Mouse (Mus musculus): ENCODE results near the gene Pink1.
A peak's percentile ranks its signal among the peaks of the same experiment; 100 is the strongest.

Gene Pink1

GRCm38 (mm10) chr4:138326077-138326695 lies at the start of gene Pink1:
Pink1 (minus strand) TSS chr4:138326307.
- DNase-seq (ENCODE audit: low read depth), result peak; percentile 86

GRCm38 (mm10) chr4:138375117-138375516 lies 49.0 kb upstream of the Pink1 start:
- no peak for DNase-seq (ENCODE audit: low read depth)

- no peak for DNase-seq (ENCODE audit: low read depth)
These were observed 44.9 kb upstream of the Pink1 start for GRCm38 (mm10) chr4:138370996-138371516.

GRCm38 (mm10) chr4:138368498-138369260 lies 42.6 kb upstream of the Pink1 start:
- no peak for DNase-seq (ENCODE audit: low read depth)

- DNase-seq (ENCODE audit: low read depth), result peak; percentile 88
These were observed 41.8 kb upstream of the Pink1 start, which contains the start of gene Cda for GRCm38 (mm10) chr4:138367641-138368497. Cda (minus strand) TSS chr4:138367992.

- DNase-seq (ENCODE audit: low read depth), result no peak
These were observed 40.5 kb upstream of the Pink1 start for GRCm38 (mm10) chr4:138366561-138366960.

- no peak for DNase-seq (ENCODE audit: low read depth)
These were observed 37.4 kb upstream of the Pink1 start for GRCm38 (mm10) chr4:138363511-138363910.

- DNase-seq (ENCODE audit: low read depth), result no peak
These were observed 36.8 kb upstream of the Pink1 start for GRCm38 (mm10) chr4:138362883-138363282.

- DNase-seq (ENCODE audit: low read depth), result no peak
These were observed 35.3 kb upstream of the Pink1 start for GRCm38 (mm10) chr4:138361370-138361821.

GRCm38 (mm10) chr4:138358176-138358575 lies 32.1 kb upstream of the Pink1 start:
- no peak for DNase-seq (ENCODE audit: low read depth)

GRCm38 (mm10) chr4:138356551-138356950 lies 30.4 kb upstream of the Pink1 start:
- DNase-seq (ENCODE audit: low read depth), result peak; percentile 51

GRCm38 (mm10) chr4:138356141-138356540 lies 30.0 kb upstream of the Pink1 start:
- DNase-seq (ENCODE audit: low read depth), result peak; percentile 40

GRCm38 (mm10) chr4:138355496-138355895 lies 29.4 kb upstream of the Pink1 start:
- DNase-seq (ENCODE audit: low read depth), result no peak

GRCm38 (mm10) chr4:138353438-138354171 lies 27.5 kb upstream of the Pink1 start:
- DNase-seq (ENCODE audit: low read depth), result no peak

- DNase-seq (ENCODE audit: low read depth), result no peak
These were observed 26.6 kb upstream of the Pink1 start for GRCm38 (mm10) chr4:138352692-138353091.

- DNase-seq (ENCODE audit: low read depth), result no peak
These were observed 25.7 kb upstream of the Pink1 start for GRCm38 (mm10) chr4:138351821-138352220.

- no peak for DNase-seq (ENCODE audit: low read depth)
These were observed 22.6 kb upstream of the Pink1 start for GRCm38 (mm10) chr4:138348716-138349115.

GRCm38 (mm10) chr4:138347280-138347679 lies 21.2 kb upstream of the Pink1 start:
- no peak for DNase-seq (ENCODE audit: low read depth)

GRCm38 (mm10) chr4:138344891-138345545 lies 18.9 kb upstream of the Pink1 start:
- DNase-seq (ENCODE audit: low read depth), result peak; percentile 87

- DNase-seq (ENCODE audit: low read depth), result no peak
These were observed 17.3 kb upstream of the Pink1 start for GRCm38 (mm10) chr4:138343341-138343837.

- peak; percentile 56 for DNase-seq (ENCODE audit: low read depth)
These were observed 16.7 kb upstream of the Pink1 start for GRCm38 (mm10) chr4:138342778-138343177.

Measured in 416B (cell line).